Mouse (Mus musculus) megakaryocyte, embryonic 14.5 days (primary cell): Measurements from ENCODE around the gene Cebpa.

Experiments
- FLI1 ChIP-seq: IDR thresholded peaks from 2 replicates; pipeline ENCODE4 v1.6.1; 2012; ENCODE audit warnings: low read length, inconsistent platforms, mixed read lengths
- GATA1 ChIP-seq: IDR thresholded peaks from 3 replicates; pipeline ENCODE4 v1.6.1; 2012; ENCODE audit warnings: mixed read lengths, low read length, inconsistent platforms, borderline replicate concordance

DNA sequence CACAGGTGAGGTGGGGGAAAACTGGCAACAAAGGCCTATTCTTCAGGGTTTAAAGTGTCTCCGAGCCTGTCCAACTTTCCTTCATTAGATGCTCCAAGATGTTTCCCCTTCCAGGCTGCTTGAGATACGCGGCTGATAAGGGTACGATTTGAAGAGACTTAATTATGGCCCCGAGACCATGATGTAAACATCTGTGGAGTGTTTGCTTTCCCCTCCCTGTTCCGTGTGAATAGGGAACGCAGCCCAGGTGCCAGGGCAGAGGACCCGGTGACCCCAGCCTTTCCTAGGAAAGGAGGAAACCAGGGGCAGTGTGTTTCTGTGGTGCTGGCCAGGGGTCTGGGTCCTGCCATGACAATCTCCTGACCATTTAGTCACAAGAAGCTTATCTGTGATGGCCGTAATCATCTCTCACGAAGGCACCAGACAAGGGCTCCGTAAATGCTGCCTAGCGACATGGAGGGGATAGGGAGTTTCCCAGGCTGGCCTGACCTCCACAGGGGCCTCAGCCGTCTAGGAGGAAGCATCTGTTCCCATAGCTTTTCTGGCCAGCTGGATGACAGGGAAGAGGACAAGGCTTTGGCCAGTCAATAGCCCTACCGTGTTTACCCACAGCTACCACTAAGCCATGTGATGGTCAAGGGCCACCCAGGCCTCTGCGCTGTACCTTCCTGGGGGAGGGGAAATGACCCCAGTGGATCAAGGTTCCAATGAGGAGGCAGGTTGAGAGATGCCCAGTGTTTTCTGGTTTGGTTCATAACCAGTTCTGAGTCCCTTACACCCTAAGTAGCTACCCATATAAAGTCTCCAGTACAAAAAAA, 30.7 kb downstream of the Cebpa start:
- TF ChIP-seq GATA1 (no peak), FLI1 (no peak)
